Mouse (Mus musculus): Measurements from ENCODE around the gene Morc3.

The Morc3 gene

GRCm38 (mm10) chr16:93831627-93832395 lies at the start of gene Morc3:
Morc3 (plus strand) TSS chr16:93832121.
- DNase-seq, result peak; percentile 100

GRCm38 (mm10) chr16:93784175-93784574 lies 47.7 kb upstream of the Morc3 start:
- no peak for DNase-seq

GRCm38 (mm10) chr16:93785805-93786204 lies 46.1 kb upstream of the Morc3 start:
- DNase-seq, result peak; percentile 82

GRCm38 (mm10) chr16:93788388-93788787 lies 43.5 kb upstream of the Morc3 start:
- DNase-seq, result no peak

GRCm38 (mm10) chr16:93788881-93789280 lies 43.0 kb upstream of the Morc3 start:
- DNase-seq, result no peak

- no peak for DNase-seq
Observed at GRCm38 (mm10) chr16:93789971-93790755, 41.8 kb upstream of the Morc3 start.

- DNase-seq, result no peak
Observed at GRCm38 (mm10) chr16:93792981-93793630, 38.8 kb upstream of the Morc3 start.

- DNase-seq, result no peak
Observed at GRCm38 (mm10) chr16:93794845-93795244, 37.1 kb upstream of the Morc3 start.

- DNase-seq, result no peak
Observed at GRCm38 (mm10) chr16:93795391-93795790, 36.5 kb upstream of the Morc3 start.

- peak; percentile 27 for DNase-seq
Observed at GRCm38 (mm10) chr16:93797021-93797840, 34.7 kb upstream of the Morc3 start.

- DNase-seq, result no peak
Observed at GRCm38 (mm10) chr16:93797841-93798492, 34.0 kb upstream of the Morc3 start.

- DNase-seq, result no peak
Observed at GRCm38 (mm10) chr16:93798623-93799022, 33.3 kb upstream of the Morc3 start.

- no peak for DNase-seq
Observed at GRCm38 (mm10) chr16:93799071-93799470, 32.9 kb upstream of the Morc3 start.

GRCm38 (mm10) chr16:93799936-93800335 lies 32.0 kb upstream of the Morc3 start:
- no peak for DNase-seq

GRCm38 (mm10) chr16:93807167-93807566 lies 24.8 kb upstream of the Morc3 start:
- no peak for DNase-seq

GRCm38 (mm10) chr16:93807961-93808554 lies 23.9 kb upstream of the Morc3 start:
- peak; percentile 61 for DNase-seq

GRCm38 (mm10) chr16:93815856-93816736 lies 15.8 kb upstream of the Morc3 start:
- DNase-seq, result peak; percentile 84

GRCm38 (mm10) chr16:93816861-93817260 lies 15.1 kb upstream of the Morc3 start:
- DNase-seq, result no peak

- DNase-seq, result no peak
Observed at GRCm38 (mm10) chr16:93817371-93817770, 14.6 kb upstream of the Morc3 start.

GRCm38 (mm10) chr16:93818691-93819324 lies 13.1 kb upstream of the Morc3 start:
- no peak for DNase-seq

Data from lung, postnatal 14 days (tissue).